Mouse (Mus musculus): ENCODE measurements at regions not wholly inside any gene's neighbourhood (a gene's known extent, or its start where the extent isn't known, plus 50 kb on each side); places are given as distances from the start of the nearest gene placed in this dataset.

- TF ChIP-seq CTCF (IDR thresholded peaks at IDR 0.05 in 2 of 3, conservative IDR thresholded peaks at IDR 0.05 in 1 of 3; ENCODE audit: control insufficient read depth in 1 of 3, insufficient read depth in 1 of 3, low read depth in 2 of 3, low read length in 3 of 3, poor library complexity in 1 of 3, severe bottlenecking in 1 of 3) (no peak), MAZ (IDR thresholded peaks at IDR 0.05; ENCODE audit: low read depth, low read length) (no peak), NRF1 (IDR thresholded peaks at IDR 0.05; ENCODE audit: insufficient read depth, low read depth, low read length, poor library complexity, severe bottlenecking) (no peak), POLR2A (IDR thresholded peaks at IDR 0.05; ENCODE audit: control insufficient read depth in 1 of 2, insufficient read depth in 1 of 2, low read depth in 1 of 2, low read length in 2 of 2, poor library complexity in 1 of 2) (no peak), CHD2 (IDR thresholded peaks at IDR 0.05; ENCODE audit: low read length) (no peak), ZMIZ1 (IDR thresholded peaks at IDR 0.05; ENCODE audit: low read depth, low read length) (no peak), MAFK (IDR thresholded peaks at IDR 0.05; ENCODE audit: borderline replicate concordance, low read depth, low read length) (no peak), TBP (IDR thresholded peaks at IDR 0.05; ENCODE audit: low read depth, low read length) (no peak), USF1 (IDR thresholded peaks at IDR 0.05; ENCODE audit: low read depth, low read length) (no peak), POLR2AphosphoS5 (IDR thresholded peaks at IDR 0.05; ENCODE audit: borderline replicate concordance, low read depth, low read length) (no peak), EP300 (IDR thresholded peaks at IDR 0.05; ENCODE audit: low read depth in 1 of 2, low read length in 2 of 2) (no peak), MAX (IDR thresholded peaks at IDR 0.05; ENCODE audit: low read length) (no peak)
Observed at GRCm38 (mm10) chr8:128282802-128283201, 75.6 kb upstream of the Nrp1 start.
